Mouse (Mus musculus): ENCODE data around the gene Gm20696. TPM values are rescaled to one million over a fixed set of nuclear protein-coding genes. Genes with fewer than 3 reads are reported as not detected.

Gm20696 gene
- total and polyA plus RNA-seq, 3 experiments: 0.59 TPM; not detected in 2

DNA sequence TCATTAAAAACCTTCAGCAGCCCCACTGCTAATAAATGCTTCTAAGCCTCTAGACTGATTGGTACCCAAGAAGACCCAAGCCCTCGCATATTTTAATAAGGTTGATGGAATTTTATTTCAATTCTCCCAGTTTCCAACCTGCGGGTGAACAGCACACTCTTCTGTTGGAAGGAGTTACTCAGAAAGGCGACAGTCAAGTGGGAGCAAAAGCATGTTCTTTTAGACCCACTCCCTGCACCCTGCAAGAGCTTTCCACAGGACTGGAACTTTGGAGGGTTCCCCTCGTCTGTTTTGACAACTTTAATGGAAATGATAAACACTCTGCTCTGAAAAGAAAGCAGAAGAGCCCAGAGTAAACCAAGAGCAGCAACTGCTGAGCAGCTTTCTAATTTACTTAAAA is 401.4 kb downstream of the Gm20696 start:
- Histone ChIP-seq H3K27me3 (replicated peaks) (no peaks in the 10 kb centered on the region), H3K9ac (ENCODE audit: insufficient read depth, low read depth) (peak overlapping the region; percentile 74; the same call in 1 of the 2 replicates), H3K27ac (ENCODE audit: insufficient read depth, low read depth) (no peak overlapping the region), H3K79me2 (replicated peaks; ENCODE audit: control insufficient read depth, extremely low read depth, insufficient read depth, poor library complexity, severe bottlenecking) (peaks cover 10% of the 10 kb centered on the region), H3K4me2 (ENCODE audit: insufficient read depth, low read depth, poor library complexity, severe bottlenecking) (peak overlapping the region; percentile 70; the same call in 1 of the 2 replicates), H3K4me3 (replicated peaks in 1 of 3; ENCODE audit: low read depth in 2 of 3, low read length in 2 of 3, poor library complexity in 1 of 3) (no peak overlapping the region), H3K9me3 (replicated peaks; ENCODE audit: low read length) (no peaks in the 10 kb centered on the region), H3K4me1 (ENCODE audit: control insufficient read depth in 1 of 2, insufficient read depth in 2 of 2) (peaks cover 17 to 58% of the 10 kb centered on the region in 2 experiments), H3K36me3 (replicated peaks in 1 of 2; ENCODE audit: control insufficient read depth in 1 of 2, insufficient read depth in 1 of 2, low read length in 1 of 2) (no peaks in the 10 kb centered on the region)
- no peak for DNase-seq (ENCODE audit: extremely low read depth)
- 0 out of 2 replicates have a peak, but pooled peaks have one; percentile 6 for TF ChIP-seq ZNF384 (IDR thresholded peaks at IDR 0.05; ENCODE audit: low read depth, low read length)
- no peak for TF ChIP-seq MAZ (IDR thresholded peaks at IDR 0.05; ENCODE audit: low read depth, low read length)
- in situ Hi-C loops (cut with MboI; ENCODE audit: low pct_ligation_motif_present, low pct_unique_long_range_greater_than_20kb, low sequenced_read_pairs): no loop called here
- dilution Hi-C loops (cut with MboI; ENCODE audit: extremely low pct_ligation_motif_present, extremely low pct_unique_long_range_greater_than_20kb, low sequenced_read_pairs): no loop called here

DNA sequence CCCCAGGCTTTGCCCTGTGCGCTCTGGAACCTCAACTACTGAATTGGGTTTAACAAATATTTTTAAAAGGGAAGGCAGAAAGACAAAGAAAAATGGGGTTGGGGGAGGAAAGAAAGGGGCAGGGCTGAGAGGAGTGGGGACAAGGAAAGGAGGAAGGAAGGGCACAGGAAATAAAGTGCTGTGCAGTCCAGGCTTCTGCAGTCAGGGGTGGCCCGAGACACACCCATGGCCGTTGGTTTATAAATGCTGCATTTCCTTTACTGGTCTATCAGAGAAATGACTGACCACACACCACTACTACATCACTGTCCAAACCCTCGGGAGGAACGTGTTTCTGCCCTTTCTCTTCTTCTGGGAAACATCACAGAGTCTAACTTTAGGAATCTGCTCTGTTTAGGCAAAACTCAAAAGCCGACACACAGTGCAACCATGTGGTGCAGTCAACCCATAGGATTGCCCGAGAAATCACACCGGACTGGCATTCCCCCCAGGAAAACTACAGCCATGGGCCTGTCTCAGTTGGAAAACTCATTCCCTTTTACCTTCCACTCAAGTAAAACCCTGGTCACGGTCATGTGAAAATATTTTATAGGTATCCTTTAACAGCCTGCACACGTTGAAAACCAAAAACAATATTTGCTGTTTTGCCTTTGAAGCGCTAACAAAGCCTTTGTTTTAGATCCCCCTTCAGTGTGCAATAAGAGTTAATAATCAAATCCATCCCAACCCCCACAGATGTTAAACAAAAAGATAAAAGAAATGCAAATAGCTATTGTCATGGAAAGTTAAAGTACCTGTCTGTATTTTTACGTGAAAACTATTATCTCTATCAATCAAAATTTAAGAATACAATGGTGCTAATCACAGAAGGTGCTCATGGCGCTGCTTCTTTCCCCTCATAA is 402.2 kb downstream of the Gm20696 start:
- peak overlapping the region; percentile 12; the same call in 1 of the 2 replicates for H3K9ac ChIP-seq (ENCODE audit: insufficient read depth, low read depth)
- DNase-seq (ENCODE audit: extremely low read depth): no peak
- dilution Hi-C loops (cut with MboI; ENCODE audit: extremely low pct_ligation_motif_present, extremely low pct_unique_long_range_greater_than_20kb, low sequenced_read_pairs): no loop called here
- H3K4me2 ChIP-seq (ENCODE audit: insufficient read depth, low read depth, poor library complexity, severe bottlenecking): peak overlapping the region; percentile 18; the same call in 1 of the 2 replicates
- no peaks in the 10 kb centered on the region for H3K27me3 ChIP-seq (replicated peaks)
- in situ Hi-C loops (cut with MboI; ENCODE audit: low pct_ligation_motif_present, low pct_unique_long_range_greater_than_20kb, low sequenced_read_pairs): no loop called here
- H3K4me3 ChIP-seq (replicated peaks in 1 of 3; ENCODE audit: low read depth in 2 of 3, low read length in 2 of 3, poor library complexity in 1 of 3): no peak overlapping the region
- TF ChIP-seq EP300 (IDR thresholded peaks at IDR 0.05; ENCODE audit: low read length): no peak
- no peak for TF ChIP-seq MXI1 (IDR thresholded peaks at IDR 0.05; ENCODE audit: low read depth, low read length)
- TF ChIP-seq JUND (conservative IDR thresholded peaks at IDR 0.05; ENCODE audit: low read depth, low read length): no peak
- TF ChIP-seq MAFK (IDR thresholded peaks at IDR 0.05; ENCODE audit: insufficient replicate concordance, low read length): no peak
- TF ChIP-seq SMC3 (IDR thresholded peaks at IDR 0.05; ENCODE audit: low read depth, low read length): no peak
- TF ChIP-seq CHD2 (IDR thresholded peaks at IDR 0.05; ENCODE audit: low read length): no peak
- H3K9me3 ChIP-seq (replicated peaks; ENCODE audit: low read length): no peaks in the 10 kb centered on the region
- H3K27ac ChIP-seq (ENCODE audit: insufficient read depth, low read depth): no peak overlapping the region
- peaks cover 10% of the 10 kb centered on the region for H3K79me2 ChIP-seq (replicated peaks; ENCODE audit: control insufficient read depth, extremely low read depth, insufficient read depth, poor library complexity, severe bottlenecking)
- peaks cover 22 to 55% of the 10 kb centered on the region in 2 experiments for H3K4me1 ChIP-seq (ENCODE audit: control insufficient read depth in 1 of 2, insufficient read depth in 2 of 2)
- peaks cover 2 to 4% of the 10 kb centered on the region in 2 experiments for H3K36me3 ChIP-seq (replicated peaks in 1 of 2; ENCODE audit: control insufficient read depth in 1 of 2, insufficient read depth in 1 of 2, low read length in 1 of 2)

DNA sequence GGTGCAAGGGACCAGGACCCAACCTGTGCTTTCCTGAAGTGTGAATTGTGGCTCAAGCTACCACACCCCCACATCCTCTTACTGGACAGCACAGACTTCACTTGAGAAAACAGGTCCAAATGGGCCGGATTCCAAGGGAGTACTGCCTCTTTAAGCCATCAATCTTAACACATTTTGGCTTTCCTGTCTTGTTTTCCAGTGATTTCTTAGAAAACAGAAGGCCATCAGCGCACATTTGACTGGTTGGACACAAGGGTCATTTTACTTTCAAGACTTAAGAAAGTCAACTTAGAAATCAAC is 402.8 kb downstream of the Gm20696 start:
- in situ Hi-C loops (cut with MboI; ENCODE audit: low pct_ligation_motif_present, low pct_unique_long_range_greater_than_20kb, low sequenced_read_pairs): no loop called here
- Histone ChIP-seq H3K4me1 (ENCODE audit: control insufficient read depth in 1 of 2, insufficient read depth in 2 of 2) (peaks cover 24 to 56% of the 10 kb centered on the region in 2 experiments), H3K36me3 (replicated peaks in 1 of 2; ENCODE audit: control insufficient read depth in 1 of 2, insufficient read depth in 1 of 2, low read length in 1 of 2) (peaks cover 2 to 5% of the 10 kb centered on the region in 2 experiments), H3K4me3 (replicated peaks in 1 of 3; ENCODE audit: low read depth in 2 of 3, low read length in 2 of 3, poor library complexity in 1 of 3) (peak overlapping the region in 1 of 3 experiments; percentile 5), H3K9me3 (replicated peaks; ENCODE audit: low read length) (no peaks in the 10 kb centered on the region), H3K4me2 (ENCODE audit: insufficient read depth, low read depth, poor library complexity, severe bottlenecking) (peak overlapping the region; percentile 18), H3K9ac (ENCODE audit: insufficient read depth, low read depth) (peak overlapping the region; percentile 12; the same call in 1 of the 2 replicates), H3K27ac (ENCODE audit: insufficient read depth, low read depth) (peak overlapping the region; percentile 59; the same call in 1 of the 2 replicates), H3K27me3 (replicated peaks) (no peaks in the 10 kb centered on the region), H3K79me2 (replicated peaks; ENCODE audit: control insufficient read depth, extremely low read depth, insufficient read depth, poor library complexity, severe bottlenecking) (peaks cover 10% of the 10 kb centered on the region)
- no peak for DNase-seq (ENCODE audit: extremely low read depth)
- no peak for TF ChIP-seq GABPA (IDR thresholded peaks at IDR 0.05; ENCODE audit: insufficient replicate concordance, low read depth, low read length)
- TF ChIP-seq ELF1 (IDR thresholded peaks at IDR 0.05; ENCODE audit: low read depth, low read length): no peak
- TF ChIP-seq NELFE (IDR thresholded peaks at IDR 0.05; ENCODE audit: low read depth, low read length): no peak
- dilution Hi-C loops (cut with MboI; ENCODE audit: extremely low pct_ligation_motif_present, extremely low pct_unique_long_range_greater_than_20kb, low sequenced_read_pairs): no loop called here
